Mouse (Mus musculus) heart, embryonic 11.5 days (tissue): Measurements from ENCODE around the gene Serpinh1. TPM values are rescaled to one million over a fixed set of nuclear protein-coding genes. Genes with fewer than 3 reads are reported as not detected.

ENCODE experiments used
- ATAC-seq: fragments of 200-750 bp; cut with Nextera tagmentation; replicated peaks from 2 replicates; pipeline ENCODE4 v1.8.0; 2017; ENCODE audit warnings: moderate library complexity; ENCODE audit not compliant: insufficient number of reproducible peaks, low FRiP score, low TSS enrichment
- H3K27ac ChIP-seq: fragments of 300-500 bp; sonication (generic); 2 replicates; pipeline ENCODE4 v1.5.1; 2014; ENCODE audit warnings: mild to moderate bottlenecking, low read depth, low read length
- H3K27me3 ChIP-seq: fragments of 300-500 bp; sonication (generic); 2 replicates; pipeline ENCODE4 v1.6.1; 2014; ENCODE audit warnings: mild to moderate bottlenecking, low read length, mixed read lengths; ENCODE audit not compliant: control insufficient read depth, insufficient read depth
- H3K36me3 ChIP-seq: fragments of 300-500 bp; sonication (generic); 2 replicates; pipeline ENCODE4 v1.6.1; 2014; ENCODE audit warnings: mild to moderate bottlenecking, low read length, moderate library complexity, mixed read lengths; ENCODE audit not compliant: control insufficient read depth, insufficient read depth
- H3K4me1 ChIP-seq: fragments of 300-500 bp; sonication (generic); 2 replicates; pipeline ENCODE4 v1.6.1; 2014; ENCODE audit warnings: low read length; ENCODE audit not compliant: control insufficient read depth, insufficient read depth
- H3K4me2 ChIP-seq: fragments of 300-500 bp; sonication (generic); 2 replicates; pipeline ENCODE4 v1.6.1; 2014; ENCODE audit warnings: mild to moderate bottlenecking, moderate library complexity
- H3K4me3 ChIP-seq: fragments of 300-500 bp; sonication (generic); 2 replicates; pipeline ENCODE4 v1.5.1; 2014; ENCODE audit warnings: low read depth, low read length
- H3K9ac ChIP-seq: fragments of 300-500 bp; sonication (generic); 2 replicates; pipeline ENCODE4 v1.6.1; 2014; ENCODE audit warnings: mild to moderate bottlenecking, low read depth, low read length, moderate library complexity
- H3K9me3 ChIP-seq: fragments of 300-500 bp; sonication (generic); replicated peaks from 2 replicates; pipeline ENCODE4 v1.6.1; 2016; ENCODE audit warnings: low read length; ENCODE audit not compliant: control insufficient read depth
- WGBS: fragments of 180-500 bp; shearing (Covaris S2); extraction: QIAGEN DNeasy Blood & Tissue Kit; methylation state at CpG from one replicate; pipeline ENCODE4 v1.1.7; 2014; ENCODE audit not compliant: insufficient replicate concordance; 5-methylcytosine and 5-hydroxymethylcytosine counted together
- polyA plus RNA-seq: library from polyadenylated mRNA; unstranded; fragments of >200 nt; fragmentation: Nextera tagmentation; extraction: Ambion mirVana; gene quantifications from 2 replicates; pipeline ENCODE4 v1.2.1, GENCODE M21; 2014

Serpinh1 gene
- polyA plus RNA-seq, 1 experiment from 2014 or later = 442 TPM

GRCm38 (mm10) chr7:99326128-99326527 lies 26.9 kb downstream of the Serpinh1 start:
- 75% methylated on average over 6 of the region's 6 CpGs for WGBS
- H3K36me3 ChIP-seq = no peaks in the 10 kb centered on the region
- no peak overlapping the region for H3K9ac ChIP-seq
- ATAC-seq = no peak
- no peak overlapping the region for H3K27ac ChIP-seq
- H3K4me1 ChIP-seq = 0 out of 2 replicates have a peak, but pooled peaks cover 3% of the 10 kb centered on the region
- H3K27me3 ChIP-seq = peaks cover 17% of the 10 kb centered on the region
- H3K4me2 ChIP-seq = no peak overlapping the region
- H3K4me3 ChIP-seq = no peak overlapping the region
- no peaks in the 10 kb centered on the region for H3K9me3 ChIP-seq

GRCm38 (mm10) chr7:99324810-99325209 lies 28.2 kb downstream of the Serpinh1 start:
- Histone ChIP-seq H3K4me2 (no peak overlapping the region), H3K4me3 (no peak overlapping the region), H3K27ac (no peak overlapping the region), H3K27me3 (peaks cover 19% of the 10 kb centered on the region), H3K9ac (no peak overlapping the region), H3K4me1 (peaks cover 5% of the 10 kb centered on the region; the same call in 1 of the 2 replicates), H3K36me3 (no peaks in the 10 kb centered on the region), H3K9me3 (no peaks in the 10 kb centered on the region)
- 32% methylated on average over 10 of the region's 10 CpGs for WGBS
- ATAC-seq = no peak

- peaks cover 19% of the 10 kb centered on the region for H3K27me3 ChIP-seq
- H3K9ac ChIP-seq = no peak overlapping the region
- H3K4me2 ChIP-seq = no peak overlapping the region
- no peak overlapping the region for H3K27ac ChIP-seq
- H3K9me3 ChIP-seq = no peaks in the 10 kb centered on the region
- 79% methylated on average over 9 of the region's 9 CpGs for whole genome bisulfite sequencing
- ATAC-seq = no peak
- peaks cover 14% of the 10 kb centered on the region; the same call in 1 of the 2 replicates for H3K4me1 ChIP-seq
- H3K36me3 ChIP-seq = no peaks in the 10 kb centered on the region
- no peak overlapping the region for H3K4me3 ChIP-seq
These were observed 29.7 kb downstream of the Serpinh1 start for GRCm38 (mm10) chr7:99323321-99323700.

- no peak for ATAC-seq
- Histone ChIP-seq H3K4me3 (no peak overlapping the region), H3K4me2 (no peak overlapping the region), H3K36me3 (no peaks in the 10 kb centered on the region), H3K9me3 (no peaks in the 10 kb centered on the region), H3K9ac (no peak overlapping the region), H3K27ac (no peak overlapping the region), H3K4me1 (peaks cover 14% of the 10 kb centered on the region; the same call in 1 of the 2 replicates), H3K27me3 (peaks cover 19% of the 10 kb centered on the region)
- 70% methylated on average over 6 of the region's 6 CpGs for WGBS
These were observed 30.2 kb downstream of the Serpinh1 start for GRCm38 (mm10) chr7:99322691-99323320.

GRCm38 (mm10) chr7:99320524-99320923 lies 32.5 kb downstream of the Serpinh1 start:
- 40% methylated on average over 14 of the region's 14 CpGs for WGBS
- H3K4me2 ChIP-seq = no peak overlapping the region
- peaks cover 14% of the 10 kb centered on the region; the same call in 1 of the 2 replicates for H3K4me1 ChIP-seq
- H3K4me3 ChIP-seq = no peak overlapping the region
- no peak for ATAC-seq
- H3K9me3 ChIP-seq = no peaks in the 10 kb centered on the region
- H3K36me3 ChIP-seq = no peaks in the 10 kb centered on the region
- peaks cover 17% of the 10 kb centered on the region for H3K27me3 ChIP-seq
- no peak overlapping the region for H3K9ac ChIP-seq
- no peak overlapping the region for H3K27ac ChIP-seq

- Histone ChIP-seq H3K4me3 (no peak overlapping the region), H3K27ac (no peak overlapping the region), H3K4me1 (peaks cover 12% of the 10 kb centered on the region; the same call in 1 of the 2 replicates), H3K9ac (no peak overlapping the region), H3K36me3 (no peaks in the 10 kb centered on the region), H3K9me3 (no peaks in the 10 kb centered on the region), H3K27me3 (peaks cover 7% of the 10 kb centered on the region), H3K4me2 (no peak overlapping the region)
- no peak for ATAC-seq
- 76% methylated on average over 7 of the region's 7 CpGs for WGBS
These were observed 35.6 kb downstream of the Serpinh1 start for GRCm38 (mm10) chr7:99317475-99317874.

GRCm38 (mm10) chr7:99316207-99316606 lies 36.8 kb downstream of the Serpinh1 start:
- no peaks in the 10 kb centered on the region for H3K36me3 ChIP-seq
- H3K9ac ChIP-seq = no peak overlapping the region
- no peak overlapping the region for H3K4me2 ChIP-seq
- 68% methylated on average over 7 of the region's 7 CpGs for WGBS
- peaks cover 7% of the 10 kb centered on the region for H3K27me3 ChIP-seq
- H3K27ac ChIP-seq = no peak overlapping the region
- no peaks in the 10 kb centered on the region for H3K9me3 ChIP-seq
- no peak for ATAC-seq
- H3K4me1 ChIP-seq = peaks cover 16% of the 10 kb centered on the region; the same call in 1 of the 2 replicates
- no peak overlapping the region for H3K4me3 ChIP-seq

- H3K27ac ChIP-seq = no peak overlapping the region
- H3K4me1 ChIP-seq = peaks cover 11% of the 10 kb centered on the region; the same call in 1 of the 2 replicates
- H3K9ac ChIP-seq = no peak overlapping the region
- WGBS = 73% methylated on average over 4 of the region's 4 CpGs
- H3K4me3 ChIP-seq = no peak overlapping the region
- peaks cover 4% of the 10 kb centered on the region for H3K27me3 ChIP-seq
- no peak for ATAC-seq
- no peaks in the 10 kb centered on the region for H3K9me3 ChIP-seq
- H3K4me2 ChIP-seq = no peak overlapping the region
- no peaks in the 10 kb centered on the region for H3K36me3 ChIP-seq
These were observed 38.5 kb downstream of the Serpinh1 start for GRCm38 (mm10) chr7:99314565-99314964.

GRCm38 (mm10) chr7:99313253-99313652 lies 39.8 kb downstream of the Serpinh1 start:
- Histone ChIP-seq H3K4me3 (no peak overlapping the region), H3K4me2 (no peak overlapping the region), H3K9ac (no peak overlapping the region), H3K4me1 (peaks cover 4% of the 10 kb centered on the region; the same call in 1 of the 2 replicates), H3K9me3 (no peaks in the 10 kb centered on the region), H3K36me3 (no peaks in the 10 kb centered on the region), H3K27me3 (peaks cover 4% of the 10 kb centered on the region), H3K27ac (no peak overlapping the region)
- WGBS = 71% methylated on average over 8 of the region's 8 CpGs
- ATAC-seq = no peak
